Mouse (Mus musculus): ENCODE measurements around the gene Golim4. TPM values are rescaled to one million over a fixed set of nuclear protein-coding genes. Genes with fewer than 3 reads are reported as not detected.
"Not testable (repeated sequence)": the region's sequence is repeated elsewhere in the genome, so short reads cannot be mapped to it uniquely, and the experiment has no call there.

The Golim4 gene
- total and polyA plus RNA-seq, 3 experiments, result 12.9 to 30.2 TPM; not detected in 1

DNA sequence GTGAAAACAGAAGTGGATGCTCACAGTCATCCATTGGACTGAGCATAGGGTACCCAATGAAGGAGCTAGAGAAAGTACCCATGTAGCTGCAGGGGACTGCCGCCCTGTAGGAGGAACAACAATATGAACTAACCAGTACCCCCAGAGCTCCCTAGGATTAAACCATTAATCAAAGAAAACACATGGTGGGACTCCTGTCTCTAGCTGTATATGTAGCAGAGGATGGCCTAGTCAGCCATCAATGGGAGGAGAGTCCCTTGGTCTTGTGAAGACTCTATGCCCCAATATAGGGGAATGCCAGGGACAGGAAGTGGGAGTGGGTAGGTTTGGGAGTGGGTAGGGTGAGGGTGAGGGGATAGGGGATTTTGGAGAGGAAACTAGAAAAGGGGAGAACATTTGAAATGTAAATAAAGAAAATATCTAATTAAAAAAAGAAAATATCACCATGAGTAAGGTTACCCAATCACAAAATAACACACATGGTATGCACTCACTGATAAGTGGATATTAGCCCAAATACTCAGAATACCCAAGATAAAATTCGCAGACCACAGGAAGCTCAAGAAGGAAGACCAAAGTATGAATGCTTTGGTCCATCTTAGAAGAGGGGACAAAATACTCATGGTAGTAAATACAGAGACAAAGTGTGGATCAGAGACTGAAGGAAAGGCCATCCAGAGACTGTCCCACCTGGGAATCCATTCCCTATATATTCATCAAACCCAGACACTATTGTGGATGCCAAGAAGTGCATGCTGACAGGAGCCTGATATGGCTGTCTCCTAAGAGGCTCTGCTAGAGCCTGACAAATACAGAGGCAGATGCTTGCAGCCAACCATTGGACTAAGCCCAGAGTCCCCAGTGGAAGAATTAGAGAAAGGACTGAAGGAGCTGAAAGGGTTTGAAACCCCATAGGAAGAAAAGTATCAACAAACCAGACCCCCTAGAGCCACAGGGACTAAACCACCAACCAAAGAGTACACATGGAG, 6.3 kb upstream of the Golim4 start:
- DNase-seq (ENCODE audit: low read depth, low spot score), result peak; percentile 22
- H3K27ac ChIP-seq (ENCODE audit: control insufficient read depth, low read depth, low read length); H3K9ac ChIP-seq (ENCODE audit: control insufficient read depth, low read depth, low read length, poor library complexity, severe bottlenecking): not testable (repeated sequence)

DNA sequence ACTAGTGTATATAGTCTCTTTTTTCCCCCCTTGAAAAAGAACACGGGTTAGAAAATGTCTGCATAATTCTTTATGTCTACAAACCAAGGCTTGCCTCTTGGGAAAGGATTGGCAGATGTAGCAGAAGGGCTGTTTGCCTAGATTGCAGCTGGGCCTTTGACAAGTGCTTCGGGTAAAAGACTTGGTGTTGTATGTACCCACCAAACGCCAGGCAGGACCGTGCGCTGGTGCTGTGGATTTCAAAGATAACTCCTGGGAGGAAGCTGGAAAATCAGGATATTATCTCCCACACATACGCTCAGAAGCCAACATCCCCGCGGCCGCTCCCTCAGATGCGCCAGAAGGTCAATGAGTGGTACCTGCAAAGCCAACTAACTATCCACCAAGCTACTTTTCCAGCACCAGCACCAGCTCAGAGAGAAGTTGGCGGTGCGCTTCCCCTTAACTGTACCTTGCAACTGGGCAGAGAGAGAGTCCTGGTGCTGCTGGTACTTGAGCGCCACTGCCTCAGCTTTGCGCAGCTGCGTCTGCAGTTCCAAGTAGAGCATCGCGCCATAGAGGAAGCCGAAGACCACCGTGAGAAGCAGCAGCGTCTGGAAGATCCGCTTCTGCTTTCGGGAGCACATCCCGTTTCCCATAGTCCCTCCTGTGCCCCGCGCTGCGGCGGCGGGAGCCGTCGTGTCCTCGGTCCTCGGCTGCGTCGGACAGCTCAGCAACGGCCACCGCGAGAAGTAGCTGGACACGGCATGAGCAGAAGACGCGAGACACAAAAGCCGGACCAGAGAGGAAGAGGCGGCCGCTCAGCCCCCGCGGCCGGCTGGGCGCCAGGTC, 873 bp downstream of the Golim4 start:
- H3K4me1 ChIP-seq (ENCODE audit: control insufficient read depth in 1 of 2, insufficient read depth in 2 of 2, low read length in 2 of 2), result peaks cover 22 to 26% of the 10 kb centered on the region in 2 experiments

More for the DNA sequence above, 6.3 kb upstream of the Golim4 start:
- H3K27me3 ChIP-seq (ENCODE audit: control insufficient read depth in 1 of 2, insufficient read depth in 2 of 2, low read length in 2 of 2); H3K9me3 ChIP-seq (replicated peaks; ENCODE audit: insufficient read depth, low read length); H3K4me3 ChIP-seq (ENCODE audit: control insufficient read depth in 1 of 2, insufficient read depth in 1 of 2, low read depth in 2 of 2, low read length in 2 of 2); H3K4me1 ChIP-seq (ENCODE audit: control insufficient read depth in 1 of 2, insufficient read depth in 2 of 2, low read length in 2 of 2); H3K36me3 ChIP-seq (ENCODE audit: control insufficient read depth in 1 of 2, insufficient read depth in 2 of 2, low read length in 2 of 2); H3K79me2 ChIP-seq (ENCODE audit: control insufficient read depth, insufficient read depth, low read length, poor library complexity): not testable (repeated sequence)
- TF ChIP-seq ETS1 (IDR thresholded peaks at IDR 0.05; ENCODE audit: low read depth, low read length) (0 out of 2 replicates have a peak, but pooled peaks have one; percentile 8), GATA1 (IDR thresholded peaks at IDR 0.05; ENCODE audit: low read depth, low read length) (peak; percentile 60), EP300 (IDR thresholded peaks at IDR 0.05; ENCODE audit: low read depth in 1 of 2, low read length in 2 of 2) (peak; percentile 61 to 69), TCF12 (IDR thresholded peaks at IDR 0.05; ENCODE audit: low read depth, low read length) (peak; percentile 72), TAL1 (IDR thresholded peaks at IDR 0.05; ENCODE audit: low read length) (peak; percentile 31; the same call in 1 of the 2 replicates)

DNA sequence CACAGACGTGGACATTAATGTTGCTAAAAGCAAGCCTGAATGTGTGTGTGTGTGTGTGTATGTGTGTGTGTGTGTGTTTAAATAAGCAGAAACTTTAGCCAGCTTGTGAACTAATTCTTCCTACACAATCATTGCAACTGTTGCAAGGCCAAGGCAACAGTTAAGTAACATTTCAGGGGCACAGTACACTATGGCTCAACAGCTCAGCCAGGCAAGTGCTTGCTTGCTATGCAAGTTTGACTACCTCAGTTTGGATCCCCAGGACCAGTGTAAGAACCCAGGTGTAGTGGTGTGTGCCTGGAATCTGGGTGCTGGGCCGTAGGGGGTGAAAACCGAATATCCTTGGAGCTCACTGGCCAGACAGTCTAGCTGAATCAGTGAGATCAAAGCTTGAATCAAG, 2.6 kb downstream of the Golim4 start:
- no peaks in the 10 kb centered on the region for H3K27me3 ChIP-seq (ENCODE audit: control insufficient read depth in 1 of 2, insufficient read depth in 2 of 2, low read length in 2 of 2)
- TF ChIP-seq ELF1 (IDR thresholded peaks at IDR 0.05; ENCODE audit: low read depth, low read length), result no peak
- TF ChIP-seq UBTF (IDR thresholded peaks at IDR 0.05; ENCODE audit: borderline replicate concordance, insufficient read depth, low read depth, low read length), result no peak
- TF ChIP-seq SIN3A (IDR thresholded peaks at IDR 0.05; ENCODE audit: low read length), result no peak
- TF ChIP-seq USF1 (IDR thresholded peaks at IDR 0.05; ENCODE audit: low read depth, low read length), result no peak
- TF ChIP-seq NRF1 (IDR thresholded peaks at IDR 0.05; ENCODE audit: insufficient read depth, low read depth, low read length, poor library complexity, severe bottlenecking), result no peak
- TF ChIP-seq MAFK (IDR thresholded peaks at IDR 0.05; ENCODE audit: borderline replicate concordance, low read depth, low read length), result no peak
- TF ChIP-seq MAX (IDR thresholded peaks at IDR 0.05; ENCODE audit: low read length), result no peak
- no peak for TF ChIP-seq USF2 (IDR thresholded peaks at IDR 0.05; ENCODE audit: borderline replicate concordance in 1 of 2, insufficient read depth in 1 of 2, low read depth in 1 of 2, low read length in 2 of 2)
- TF ChIP-seq EP300 (IDR thresholded peaks at IDR 0.05; ENCODE audit: low read depth in 1 of 2, low read length in 2 of 2), result no peak
- no peak for TF ChIP-seq ETS1 (IDR thresholded peaks at IDR 0.05; ENCODE audit: low read depth, low read length)
- no peak for TF ChIP-seq E2F4 (IDR thresholded peaks at IDR 0.05; ENCODE audit: borderline replicate concordance, low read depth, low read length)
- no peak for TF ChIP-seq MXI1 (IDR thresholded peaks at IDR 0.05; ENCODE audit: low read depth, low read length)
- no peak overlapping the region for H3K4me3 ChIP-seq (ENCODE audit: control insufficient read depth in 1 of 2, insufficient read depth in 1 of 2, low read depth in 2 of 2, low read length in 2 of 2)
- H3K36me3 ChIP-seq (ENCODE audit: control insufficient read depth in 1 of 2, insufficient read depth in 2 of 2, low read length in 2 of 2), result peaks cover 0 to 64% of the 10 kb centered on the region in 2 experiments; a peak in 2 of 4 replicates
- no peaks in the 10 kb centered on the region for H3K9me3 ChIP-seq (replicated peaks; ENCODE audit: insufficient read depth, low read length)
- no peak overlapping the region for H3K27ac ChIP-seq (ENCODE audit: control insufficient read depth, low read depth, low read length)
- peaks cover 31 to 39% of the 10 kb centered on the region in 2 experiments for H3K4me1 ChIP-seq (ENCODE audit: control insufficient read depth in 1 of 2, insufficient read depth in 2 of 2, low read length in 2 of 2)
- H3K79me2 ChIP-seq (ENCODE audit: control insufficient read depth, insufficient read depth, low read length, poor library complexity), result peaks cover 41% of the 10 kb centered on the region
- peak; percentile 18 for DNase-seq (ENCODE audit: low read depth, low spot score)
- no peak overlapping the region; the same call in 1 of the 2 replicates for H3K9ac ChIP-seq (ENCODE audit: control insufficient read depth, low read depth, low read length, poor library complexity, severe bottlenecking)

More for the DNA sequence above, 873 bp downstream of the Golim4 start:
- peak overlapping the region; percentile 72 to 82 for H3K4me3 ChIP-seq (ENCODE audit: control insufficient read depth in 1 of 2, insufficient read depth in 1 of 2, low read depth in 2 of 2, low read length in 2 of 2)
- peak overlapping the region; percentile 83 for H3K9ac ChIP-seq (ENCODE audit: control insufficient read depth, low read depth, low read length, poor library complexity, severe bottlenecking)
- DNase-seq (ENCODE audit: low read depth, low spot score), result peak; percentile 80
- H3K27ac ChIP-seq (ENCODE audit: control insufficient read depth, low read depth, low read length), result peak overlapping the region; percentile 49
- H3K36me3 ChIP-seq (ENCODE audit: control insufficient read depth in 1 of 2, insufficient read depth in 2 of 2, low read length in 2 of 2), result peaks cover 0 to 49% of the 10 kb centered on the region in 2 experiments; a peak in 2 of 4 replicates
- H3K79me2 ChIP-seq (ENCODE audit: control insufficient read depth, insufficient read depth, low read length, poor library complexity), result peaks cover 32% of the 10 kb centered on the region
- no peaks in the 10 kb centered on the region for H3K9me3 ChIP-seq (replicated peaks; ENCODE audit: insufficient read depth, low read length)
- no peaks in the 10 kb centered on the region for H3K27me3 ChIP-seq (ENCODE audit: control insufficient read depth in 1 of 2, insufficient read depth in 2 of 2, low read length in 2 of 2)
- TF ChIP-seq NRF1 (IDR thresholded peaks at IDR 0.05; ENCODE audit: insufficient read depth, low read depth, low read length, poor library complexity, severe bottlenecking) (0 out of 2 replicates have a peak, but pooled peaks have one; percentile 27), UBTF (IDR thresholded peaks at IDR 0.05; ENCODE audit: borderline replicate concordance, insufficient read depth, low read depth, low read length) (no peak)
